Mouse (Mus musculus) heart, adult 2 months (tissue): ENCODE measurements at regions not wholly inside any gene's neighbourhood (a gene's known extent, or its start where the extent isn't known, plus 50 kb on each side); places are given as distances from the start of the nearest gene placed in this dataset.
"Not testable (repeated sequence)": the region's sequence is repeated elsewhere in the genome, so short reads cannot be mapped to it uniquely, and the experiment has no call there.

ENCODE experiments used
- DNase-seq, 2 experiments: peaks; one replicate each; pipeline ENCODE4 v3.0.0; 2021
- H3K27ac ChIP-seq: fragments of 200-600 bp; 2 replicates; pipeline ENCODE4 v1.8.1; 2022
- H3K27me3 ChIP-seq: fragments of 200-500 bp; 2 replicates; pipeline ENCODE4 v1.6.1; 2012; ENCODE audit warnings: mild to moderate bottlenecking, low read length, inconsistent platforms, mixed read lengths; ENCODE audit not compliant: control insufficient read depth, insufficient read depth
- H3K36me3 ChIP-seq: fragments of 200-500 bp; 2 replicates; pipeline ENCODE4 v1.6.1; 2012; ENCODE audit warnings: low read length, inconsistent platforms; ENCODE audit not compliant: control insufficient read depth, insufficient read depth
- H3K4me1 ChIP-seq: fragments of 200-500 bp; 2 replicates; pipeline ENCODE4 v1.6.1; 2011; ENCODE audit warnings: low read length; ENCODE audit not compliant: control insufficient read depth, insufficient read depth
- H3K4me3 ChIP-seq: fragments of 200-600 bp; 2 replicates; pipeline ENCODE4 v1.8.1; 2022
- H3K79me2 ChIP-seq: fragments of 200-500 bp; replicated peaks from 2 replicates; pipeline ENCODE4 v1.6.1; 2012; ENCODE audit warnings: mild to moderate bottlenecking, inconsistent platforms, low read length, moderate library complexity, mixed read lengths; ENCODE audit not compliant: control insufficient read depth, insufficient read depth
- H3K9ac ChIP-seq: fragments of 200-500 bp; 2 replicates; pipeline ENCODE4 v1.6.1; 2012; ENCODE audit warnings: low read depth, mild to moderate bottlenecking, control low read depth, inconsistent platforms, low read length, mixed read lengths
- CTCF ChIP-seq: fragments of 200-600 bp; IDR thresholded peaks from 2 replicates; pipeline ENCODE4 v1.8.1; 2022; ENCODE audit warnings: antibody characterized with exemption, mild to moderate bottlenecking, moderate library complexity
- EP300 ChIP-seq: fragments of 200-500 bp; IDR thresholded peaks from 2 replicates; pipeline ENCODE4 v1.6.1; 2011; ENCODE audit warnings: low read depth, low read length, control low read depth; ENCODE audit not compliant: insufficient read depth
- POLR2A ChIP-seq: fragments of 200-500 bp; IDR thresholded peaks from 2 replicates; pipeline ENCODE4 v1.6.1; 2011; ENCODE audit warnings: mild to moderate bottlenecking, low read depth, low read length, control low read depth; ENCODE audit not compliant: insufficient read depth
- WGBS: fragments of 180-500 bp; shearing (Covaris S2); methylation state at CpG from one replicate; pipeline ENCODE4 v1.1.7; 2018; 5-methylcytosine and 5-hydroxymethylcytosine counted together
- intact Hi-C: fragments of 180-260 bp; cut with DNase I; formaldehyde crosslinking; loops from one replicate; pipeline ENCODE4 v1.15.1; 2025

DNA sequence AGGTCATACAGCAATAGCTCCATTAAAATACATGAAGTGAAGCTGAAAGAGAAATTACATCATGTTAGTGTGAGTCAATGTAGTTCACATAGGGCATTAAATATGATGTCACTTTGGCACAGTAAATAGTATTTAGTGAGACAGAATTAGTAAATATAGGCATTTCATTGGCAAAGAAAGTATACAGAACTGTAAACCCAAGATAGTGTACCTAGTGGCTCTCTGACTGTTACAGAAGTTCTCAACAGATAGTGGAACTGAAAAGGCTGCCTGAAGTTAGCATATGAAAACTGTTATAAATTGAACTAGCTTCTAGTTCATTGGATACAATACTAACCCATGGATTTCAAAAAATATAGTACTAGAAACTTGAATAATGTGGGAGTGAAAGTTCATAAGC, 1642.1 kb upstream of the Cdh6 start:
- Histone ChIP-seq H3K4me3 (no peak overlapping the region), H3K27ac (no peak overlapping the region), H3K4me1 (no peaks in the 10 kb centered on the region), H3K27me3 (no peaks in the 10 kb centered on the region), H3K79me2 (no peaks in the 10 kb centered on the region), H3K36me3 (no peaks in the 10 kb centered on the region), H3K9ac (no peak overlapping the region)
- TF ChIP-seq POLR2A, result no peak
- TF ChIP-seq EP300, result no peak
- TF ChIP-seq CTCF, result no peak
- intact Hi-C loops, result no loop called here
- no peak for DNase-seq

GRCm38 (mm10) chr15:14806849-14807248, 1633.4 kb upstream of the Cdh6 start:
- no peak overlapping the region for H3K27ac ChIP-seq
- H3K4me1 ChIP-seq, result no peaks in the 10 kb centered on the region
- DNase-seq, result no peak
- no peaks in the 10 kb centered on the region for H3K27me3 ChIP-seq
- H3K4me3 ChIP-seq, result no peak overlapping the region
- no peak overlapping the region for H3K9ac ChIP-seq
- no peaks in the 10 kb centered on the region for H3K79me2 ChIP-seq
- intact Hi-C loops, result no loop called here
- no peaks in the 10 kb centered on the region for H3K36me3 ChIP-seq
- WGBS, result 34% methylated on average over 1 of the region's 1 CpGs
- no peak for TF ChIP-seq EP300
- TF ChIP-seq CTCF, result no peak
- no peak for TF ChIP-seq POLR2A

- Histone ChIP-seq H3K79me2 (no peaks in the 10 kb centered on the region), H3K9ac (no peak overlapping the region), H3K4me1 (no peaks in the 10 kb centered on the region), H3K36me3 (no peaks in the 10 kb centered on the region), H3K27me3 (no peaks in the 10 kb centered on the region), H3K27ac (no peak overlapping the region), H3K4me3 (no peak overlapping the region)
- WGBS, result 44% methylated on average over 2 of the region's 2 CpGs
- DNase-seq, result no peak
- TF ChIP-seq CTCF (no peak), POLR2A (no peak), EP300 (no peak)
- intact Hi-C loops, result no loop called here
Measured at GRCm38 (mm10) chr15:14795221-14795620, 1621.7 kb upstream of the Cdh6 start.

DNA sequence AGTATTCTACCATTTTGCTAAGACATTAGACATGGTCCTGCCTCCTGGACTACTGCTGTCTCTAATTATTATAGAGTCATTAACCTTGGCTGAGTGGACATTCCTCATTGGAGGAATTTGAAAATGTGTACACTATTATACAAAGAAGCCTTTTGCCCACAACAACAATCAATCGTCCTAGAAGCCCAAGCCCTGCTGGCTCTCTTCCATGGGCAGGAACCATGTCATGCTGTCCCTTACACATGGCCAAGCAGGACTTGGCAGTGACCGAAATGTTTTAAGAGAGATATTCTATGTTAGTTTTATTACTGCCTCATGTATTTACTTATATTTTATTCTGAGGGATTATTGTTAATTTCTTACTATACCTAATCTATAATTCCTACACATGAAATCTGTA, 1607.3 kb upstream of the Cdh6 start:
- Histone ChIP-seq H3K36me3 (no peaks in the 10 kb centered on the region), H3K4me3 (no peak overlapping the region), H3K27me3 (no peaks in the 10 kb centered on the region), H3K4me1 (no peaks in the 10 kb centered on the region), H3K27ac (no peak overlapping the region), H3K79me2 (no peaks in the 10 kb centered on the region), H3K9ac (no peak overlapping the region)
- DNase-seq, result no peak
- intact Hi-C loops, result no loop called here
- no peak for TF ChIP-seq EP300
- no peak for TF ChIP-seq CTCF
- TF ChIP-seq POLR2A, result no peak
- 62% methylated on average over 2 of the region's 2 CpGs for WGBS

GRCm38 (mm10) chr15:14741733-14742132, 1568.3 kb upstream of the Cdh6 start:
- Histone ChIP-seq H3K27me3 (no peaks in the 10 kb centered on the region), H3K9ac (no peak overlapping the region), H3K4me1 (no peaks in the 10 kb centered on the region), H3K27ac (no peak overlapping the region), H3K79me2 (no peaks in the 10 kb centered on the region), H3K36me3 (no peaks in the 10 kb centered on the region), H3K4me3 (no peak overlapping the region)
- intact Hi-C loops, result no loop called here
- 69% methylated on average over 2 of the region's 2 CpGs for WGBS
- no peak for DNase-seq
- no peak for TF ChIP-seq POLR2A
- no peak for TF ChIP-seq EP300
- TF ChIP-seq CTCF, result no peak

- H3K27ac ChIP-seq, H3K4me1 ChIP-seq, H3K9ac ChIP-seq, H3K4me3 ChIP-seq, intact Hi-C loops, H3K36me3 ChIP-seq, DNase-seq, H3K79me2 ChIP-seq, H3K27me3 ChIP-seq: not testable (repeated sequence)
- WGBS, result 75% methylated on average over 2 of the region's 2 CpGs
Measured at GRCm38 (mm10) chr15:14697925-14698324, 1524.5 kb upstream of the Cdh6 start.

DNA sequence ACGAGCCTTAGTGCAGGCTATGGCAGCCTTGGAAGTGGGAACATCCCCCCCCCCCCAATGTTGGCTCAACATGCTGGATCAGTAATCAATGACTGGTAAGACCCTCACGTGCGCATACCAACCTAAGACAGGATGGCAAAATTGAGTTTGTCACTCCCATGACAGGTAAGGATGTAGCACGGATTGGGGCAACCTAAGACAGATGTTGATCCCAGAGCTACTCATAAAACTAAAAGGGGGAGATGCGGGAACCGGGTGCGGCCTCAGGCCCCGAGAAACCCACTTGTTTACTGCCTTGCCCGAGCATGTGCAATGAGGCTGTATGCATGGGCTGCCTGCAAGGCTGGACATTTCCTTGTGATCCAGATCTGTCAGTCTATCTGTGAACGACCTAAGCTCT, 1523.0 kb upstream of the Cdh6 start:
- Histone ChIP-seq H3K9ac (no peak overlapping the region), H3K79me2 (no peaks in the 10 kb centered on the region), H3K4me1 (no peaks in the 10 kb centered on the region), H3K27me3 (no peaks in the 10 kb centered on the region), H3K36me3 (no peaks in the 10 kb centered on the region), H3K27ac (no peak overlapping the region), H3K4me3 (no peak overlapping the region)
- TF ChIP-seq EP300 (no peak), CTCF (no peak), POLR2A (no peak)
- DNase-seq, result no peak
- intact Hi-C loops, result no loop called here
- 80% methylated on average over 10 of the region's 10 CpGs for WGBS
